Mouse (Mus musculus): ENCODE measurements around the gene Snx29. TPM values are rescaled to one million over a fixed set of nuclear protein-coding genes. Genes with fewer than 3 reads are reported as not detected.

Snx29 gene
- total RNA-seq, 1 experiment, result 9.6 TPM

- Histone ChIP-seq H3K9me3 (ENCODE audit: control insufficient read depth, insufficient read depth, low read depth, low read length) (no peaks in the 10 kb centered on the region), H3K9ac (ENCODE audit: insufficient read depth, low read depth, low read length, poor library complexity, severe bottlenecking) (no peak overlapping the region), H3K27ac (ENCODE audit: insufficient read depth, low read depth, low read length, poor library complexity, severe bottlenecking) (no peak overlapping the region), H3K36me3 (ENCODE audit: control insufficient read depth, insufficient read depth, low read length, poor library complexity, severe bottlenecking) (no peaks in the 10 kb centered on the region), H3K4me3 (ENCODE audit: insufficient read depth in 1 of 2, low read depth in 1 of 2, low read length in 2 of 2, poor library complexity in 1 of 2, severe bottlenecking in 1 of 2) (no peak overlapping the region), H3K4me1 (ENCODE audit: control insufficient read depth in 2 of 2, insufficient read depth in 2 of 2, low read length in 2 of 2, poor library complexity in 1 of 2) (no peaks in the 10 kb centered on the region)
- TF ChIP-seq ZNF384 (IDR thresholded peaks at IDR 0.05; ENCODE audit: low read depth, low read length), result no peak
- TF ChIP-seq ZC3H11A (IDR thresholded peaks at IDR 0.05; ENCODE audit: borderline replicate concordance, low read depth, low read length), result no peak
- TF ChIP-seq CHD2 (IDR thresholded peaks at IDR 0.05; ENCODE audit: low read depth, low read length), result no peak
- no peak for TF ChIP-seq MAFK (IDR thresholded peaks at IDR 0.05; ENCODE audit: insufficient read depth, low read depth, low read length)
- no peak for TF ChIP-seq HCFC1 (IDR thresholded peaks at IDR 0.05; ENCODE audit: borderline replicate concordance, insufficient read depth, low read length)
- in situ Hi-C loops (cut with MboI; ENCODE audit: low sequenced_read_pairs in 2 of 2, unreplicated experiment in 2 of 2), result no loop called here
- no peak for DNase-seq (ENCODE audit: low read depth, low spot score)
Observed at GRCm38 (mm10) chr16:11596599-11596998, 273.9 kb downstream of the Snx29 start.

DNA sequence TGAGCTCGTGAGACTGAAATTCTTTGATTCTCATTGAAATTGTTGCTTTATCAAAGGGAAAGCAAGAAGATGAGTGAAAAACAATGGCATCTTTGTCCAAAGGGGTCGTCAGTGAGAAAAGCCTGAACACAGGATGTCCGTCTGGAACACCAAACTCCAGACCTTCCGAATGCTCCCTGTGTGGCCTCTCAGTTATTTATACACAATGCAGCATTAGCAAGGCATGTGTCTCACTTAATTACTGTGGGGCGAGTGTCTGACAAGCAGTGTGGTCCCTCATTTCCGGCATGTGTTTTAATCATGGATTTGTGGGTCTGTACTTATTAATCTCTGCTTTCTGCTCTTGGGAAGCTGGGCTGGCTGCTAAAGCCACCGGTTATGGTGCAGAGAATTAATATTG, 275.1 kb downstream of the Snx29 start:
- H3K4me3 ChIP-seq (ENCODE audit: insufficient read depth in 1 of 2, low read depth in 1 of 2, low read length in 2 of 2, poor library complexity in 1 of 2, severe bottlenecking in 1 of 2), result no peak overlapping the region
- no peak for TF ChIP-seq ZC3H11A (IDR thresholded peaks at IDR 0.05; ENCODE audit: borderline replicate concordance, low read depth, low read length)
- no peak for TF ChIP-seq MAFK (IDR thresholded peaks at IDR 0.05; ENCODE audit: insufficient read depth, low read depth, low read length)
- in situ Hi-C loops (cut with MboI; ENCODE audit: low sequenced_read_pairs in 2 of 2, unreplicated experiment in 2 of 2), result no loop called here
- no peaks in the 10 kb centered on the region for H3K4me1 ChIP-seq (ENCODE audit: control insufficient read depth in 2 of 2, insufficient read depth in 2 of 2, low read length in 2 of 2, poor library complexity in 1 of 2)
- H3K9me3 ChIP-seq (ENCODE audit: control insufficient read depth, insufficient read depth, low read depth, low read length), result no peaks in the 10 kb centered on the region
- H3K27ac ChIP-seq (ENCODE audit: insufficient read depth, low read depth, low read length, poor library complexity, severe bottlenecking), result no peak overlapping the region
- no peak for DNase-seq (ENCODE audit: low read depth, low spot score)
- no peaks in the 10 kb centered on the region for H3K36me3 ChIP-seq (ENCODE audit: control insufficient read depth, insufficient read depth, low read length, poor library complexity, severe bottlenecking)
- H3K9ac ChIP-seq (ENCODE audit: insufficient read depth, low read depth, low read length, poor library complexity, severe bottlenecking), result no peak overlapping the region

- H3K27ac ChIP-seq (ENCODE audit: insufficient read depth, low read depth, low read length, poor library complexity, severe bottlenecking), result no peak overlapping the region
- TF ChIP-seq CHD2 (IDR thresholded peaks at IDR 0.05; ENCODE audit: low read depth, low read length) (no peak), HCFC1 (IDR thresholded peaks at IDR 0.05; ENCODE audit: borderline replicate concordance, insufficient read depth, low read length) (no peak), ZNF384 (IDR thresholded peaks at IDR 0.05; ENCODE audit: low read depth, low read length) (no peak), MAFK (IDR thresholded peaks at IDR 0.05; ENCODE audit: insufficient read depth, low read depth, low read length) (no peak), ZC3H11A (IDR thresholded peaks at IDR 0.05; ENCODE audit: borderline replicate concordance, low read depth, low read length) (no peak)
- no peaks in the 10 kb centered on the region for H3K9me3 ChIP-seq (ENCODE audit: control insufficient read depth, insufficient read depth, low read depth, low read length)
- H3K36me3 ChIP-seq (ENCODE audit: control insufficient read depth, insufficient read depth, low read length, poor library complexity, severe bottlenecking), result no peaks in the 10 kb centered on the region
- H3K4me1 ChIP-seq (ENCODE audit: control insufficient read depth in 2 of 2, insufficient read depth in 2 of 2, low read length in 2 of 2, poor library complexity in 1 of 2), result no peaks in the 10 kb centered on the region
- H3K9ac ChIP-seq (ENCODE audit: insufficient read depth, low read depth, low read length, poor library complexity, severe bottlenecking), result no peak overlapping the region
- no peak overlapping the region for H3K4me3 ChIP-seq (ENCODE audit: insufficient read depth in 1 of 2, low read depth in 1 of 2, low read length in 2 of 2, poor library complexity in 1 of 2, severe bottlenecking in 1 of 2)
- in situ Hi-C loops (cut with MboI; ENCODE audit: low sequenced_read_pairs in 2 of 2, unreplicated experiment in 2 of 2), result no loop called here
- no peak for DNase-seq (ENCODE audit: low read depth, low spot score)
Observed at GRCm38 (mm10) chr16:11599523-11599922, 276.8 kb downstream of the Snx29 start.

- Histone ChIP-seq H3K9me3 (ENCODE audit: control insufficient read depth, insufficient read depth, low read depth, low read length) (no peaks in the 10 kb centered on the region), H3K9ac (ENCODE audit: insufficient read depth, low read depth, low read length, poor library complexity, severe bottlenecking) (no peak overlapping the region), H3K27ac (ENCODE audit: insufficient read depth, low read depth, low read length, poor library complexity, severe bottlenecking) (no peak overlapping the region), H3K36me3 (ENCODE audit: control insufficient read depth, insufficient read depth, low read length, poor library complexity, severe bottlenecking) (no peaks in the 10 kb centered on the region), H3K4me3 (ENCODE audit: insufficient read depth in 1 of 2, low read depth in 1 of 2, low read length in 2 of 2, poor library complexity in 1 of 2, severe bottlenecking in 1 of 2) (no peak overlapping the region), H3K4me1 (ENCODE audit: control insufficient read depth in 2 of 2, insufficient read depth in 2 of 2, low read length in 2 of 2, poor library complexity in 1 of 2) (no peaks in the 10 kb centered on the region)
- no peak for TF ChIP-seq HCFC1 (IDR thresholded peaks at IDR 0.05; ENCODE audit: borderline replicate concordance, insufficient read depth, low read length)
- TF ChIP-seq CHD2 (IDR thresholded peaks at IDR 0.05; ENCODE audit: low read depth, low read length), result no peak
- no peak for TF ChIP-seq MAFK (IDR thresholded peaks at IDR 0.05; ENCODE audit: insufficient read depth, low read depth, low read length)
- no peak for TF ChIP-seq ZNF384 (IDR thresholded peaks at IDR 0.05; ENCODE audit: low read depth, low read length)
- TF ChIP-seq ZC3H11A (IDR thresholded peaks at IDR 0.05; ENCODE audit: borderline replicate concordance, low read depth, low read length), result no peak
- DNase-seq (ENCODE audit: low read depth, low spot score), result no peak
- in situ Hi-C loops (cut with MboI; ENCODE audit: low sequenced_read_pairs in 2 of 2, unreplicated experiment in 2 of 2), result no loop called here
Observed at GRCm38 (mm10) chr16:11601336-11602082, 278.8 kb downstream of the Snx29 start.
